Mouse (Mus musculus) G1E (cell line): ENCODE results near the gene Atxn2.

Experiments used
- CTCF ChIP-seq: IDR thresholded peaks from 2 replicates; pipeline ENCODE4 v1.5.1; 2012; ENCODE audit warnings: low read depth, low read length, inconsistent platforms, mixed read lengths
- GATA1 ChIP-seq: IDR thresholded peaks from 2 replicates; pipeline ENCODE4 v1.6.1; 2012; ENCODE audit warnings: borderline replicate concordance, low read length, inconsistent platforms, mixed read lengths
- GATA2 ChIP-seq: IDR thresholded peaks from 2 replicates; pipeline ENCODE4 v1.6.1; 2012; ENCODE audit warnings: low read depth, low read length, inconsistent platforms, borderline replicate concordance
- TAL1 ChIP-seq: conservative IDR thresholded peaks from 2 replicates; pipeline ENCODE4 v1.6.1; 2012; ENCODE audit warnings: low read depth, low read length, inconsistent platforms, mixed read lengths

DNA sequence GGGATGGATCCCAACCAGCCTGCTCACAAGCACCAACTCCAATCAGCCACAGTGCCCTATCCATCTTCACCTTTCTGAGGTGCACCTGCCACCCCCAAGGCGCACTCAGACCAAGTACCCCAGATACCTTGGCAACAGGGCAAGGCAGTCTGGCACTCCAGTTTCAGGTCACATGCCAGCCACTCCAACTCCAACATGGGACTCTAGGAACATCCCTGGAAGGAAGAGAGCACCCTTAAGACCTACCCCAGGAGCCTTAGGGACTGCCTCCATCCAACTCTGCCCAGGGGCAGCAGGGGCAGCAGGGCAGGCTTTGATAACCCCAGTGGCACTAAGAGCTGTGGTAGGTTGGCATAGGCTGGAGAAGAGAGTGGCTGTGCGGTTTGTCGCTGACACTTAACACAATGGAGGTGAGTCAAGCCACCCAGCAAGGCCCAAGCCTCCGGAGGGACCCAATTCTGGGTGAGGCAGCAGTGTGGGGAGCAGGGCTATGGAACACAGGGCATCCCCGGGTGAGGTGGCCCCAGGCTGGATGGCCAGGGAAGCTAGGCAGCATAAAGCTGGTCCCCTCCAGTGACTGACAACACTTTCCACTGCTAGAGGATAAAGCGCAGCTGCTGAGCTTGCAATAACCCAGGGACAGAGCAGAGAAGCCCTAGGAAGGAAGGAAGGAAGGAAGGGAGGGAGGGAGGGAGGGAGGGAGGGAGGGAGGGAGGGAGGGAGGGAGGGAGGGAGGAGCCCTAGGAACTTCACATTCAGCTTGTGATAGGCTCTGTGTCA, 121.4 kb downstream of the Atxn2 start:
- TF ChIP-seq CTCF (no peak), GATA2 (no peak), GATA1 (no peak), TAL1 (no peak)
